Mouse (Mus musculus): ENCODE results near the gene Dock9. TPM values are rescaled to one million over a fixed set of nuclear protein-coding genes. Genes with fewer than 3 reads are reported as not detected.

Dock9 gene
- polyA plus RNA-seq, 1 experiment from 2014 or later, result 5.1 TPM

DNA sequence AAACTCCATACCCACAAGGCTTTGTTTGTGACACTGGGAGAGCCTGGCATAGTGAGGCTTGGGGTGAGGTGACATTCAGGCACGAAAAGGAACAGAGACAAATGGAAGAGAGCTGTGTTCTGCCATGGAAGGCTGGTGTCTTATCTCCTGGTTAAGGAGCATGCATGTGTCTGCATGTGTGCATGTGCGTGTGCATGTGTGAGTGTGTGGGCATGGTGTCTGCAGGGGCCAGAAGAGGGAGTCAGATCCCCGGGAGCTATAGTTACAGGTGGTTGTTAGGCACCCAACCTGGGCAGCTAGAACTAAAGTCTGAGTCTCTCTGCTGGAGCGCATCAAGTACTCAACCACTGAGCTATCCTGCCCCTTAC is 83.8 kb downstream of the Dock9 start:
- no peak overlapping the region for H3K4me3 ChIP-seq (replicated peaks)
- ATAC-seq (ENCODE audit: insufficient number of reproducible peaks, insufficient read depth, low FRiP score, low TSS enrichment, low read depth), result no peak
- peaks cover 35% of the 10 kb centered on the region for H3K4me1 ChIP-seq (replicated peaks)
- no peaks in the 10 kb centered on the region for H3K36me3 ChIP-seq
- WGBS, result 57% methylated on average over 4 of the region's 4 CpGs
- peak overlapping the region; percentile 4; the same call in 1 of the 2 replicates for H3K27ac ChIP-seq
- H3K27me3 ChIP-seq, result peaks cover 19% of the 10 kb centered on the region
- no peaks in the 10 kb centered on the region for H3K9me3 ChIP-seq
- H3K4me2 ChIP-seq, result no peak overlapping the region; the same call in 1 of the 2 replicates
- H3K9ac ChIP-seq (replicated peaks), result no peak overlapping the region

DNA sequence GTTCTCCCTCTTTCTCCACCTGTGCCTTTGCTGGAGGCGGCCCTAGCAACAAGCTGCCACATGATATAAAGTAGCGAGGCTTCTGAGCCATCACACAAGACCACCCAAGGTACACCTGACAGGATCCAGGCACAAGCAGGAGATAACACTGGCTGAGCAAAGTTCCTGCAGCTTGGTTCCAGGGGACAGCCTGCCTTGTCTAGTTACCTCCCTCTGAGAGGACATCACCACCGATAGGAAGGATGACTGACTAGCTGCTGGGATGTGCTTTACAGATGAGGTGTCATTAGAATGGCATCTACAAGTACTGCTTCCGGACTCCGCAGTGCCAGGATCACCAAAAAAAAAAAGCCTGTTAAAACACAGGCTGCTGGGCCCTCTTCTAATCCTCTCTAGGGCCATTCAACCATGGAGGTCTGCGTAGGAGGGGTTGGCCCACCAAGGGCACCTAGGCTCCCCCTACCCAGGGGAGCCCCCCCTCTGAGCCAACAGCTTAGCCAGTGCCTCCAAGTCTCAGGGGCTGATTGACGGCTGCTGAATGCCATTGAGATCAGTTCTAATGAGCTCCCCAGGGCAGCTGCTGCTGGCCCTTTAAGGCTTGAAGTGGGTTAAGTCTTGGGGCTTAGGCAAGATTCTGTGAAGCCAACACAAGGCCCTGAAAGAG is 84.3 kb downstream of the Dock9 start:
- Histone ChIP-seq H3K36me3 (no peaks in the 10 kb centered on the region), H3K4me3 (replicated peaks) (no peak overlapping the region), H3K9me3 (no peaks in the 10 kb centered on the region), H3K9ac (replicated peaks) (no peak overlapping the region), H3K4me1 (replicated peaks) (peaks cover 35% of the 10 kb centered on the region), H3K27me3 (peaks cover 19% of the 10 kb centered on the region), H3K27ac (peak overlapping the region; percentile 69), H3K4me2 (peak overlapping the region; percentile 17; the same call in 1 of the 2 replicates)
- WGBS, result 9% methylated on average over 7 of the region's 7 CpGs
- peak; percentile 33; the same call in 1 of the 2 replicates for ATAC-seq (ENCODE audit: insufficient number of reproducible peaks, insufficient read depth, low FRiP score, low TSS enrichment, low read depth)

DNA sequence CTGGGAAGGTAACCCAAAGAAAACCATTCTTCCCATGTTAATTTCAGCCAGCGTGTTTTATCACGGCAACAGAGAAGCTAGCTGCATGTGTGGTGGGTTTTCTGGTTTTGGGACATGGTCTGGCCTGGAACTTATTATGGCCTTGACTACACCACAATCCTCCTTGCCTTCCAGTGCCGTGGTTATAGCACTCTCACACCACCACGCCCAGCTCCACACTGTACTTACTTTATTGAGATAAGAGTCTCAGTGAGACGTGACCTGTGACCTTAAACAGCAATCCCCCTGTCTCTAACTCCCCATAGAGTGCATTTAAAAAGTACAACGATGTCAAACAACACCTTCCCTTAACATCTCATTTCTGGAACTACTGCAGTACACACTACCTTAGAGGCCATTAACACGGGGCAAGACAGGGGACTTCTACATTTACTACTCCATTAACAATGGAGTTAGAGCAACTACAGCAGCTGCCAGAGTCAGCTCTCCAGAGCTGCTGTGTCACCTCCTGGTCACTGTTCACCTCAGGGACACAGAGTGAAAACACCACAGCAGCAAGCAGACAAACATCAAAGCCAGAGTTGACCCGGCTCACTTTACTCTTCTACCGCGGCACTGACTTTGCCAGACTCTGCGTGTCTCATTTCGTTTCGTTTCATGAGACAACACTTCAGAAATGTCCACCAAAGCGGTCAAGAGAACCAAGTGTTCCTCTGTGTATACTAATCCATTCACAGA is 86.4 kb downstream of the Dock9 start:
- Histone ChIP-seq H3K9me3 (no peaks in the 10 kb centered on the region), H3K4me1 (replicated peaks) (peaks cover 41% of the 10 kb centered on the region), H3K27me3 (peaks cover 23% of the 10 kb centered on the region), H3K36me3 (no peaks in the 10 kb centered on the region), H3K4me2 (no peak overlapping the region), H3K9ac (replicated peaks) (no peak overlapping the region), H3K27ac (no peak overlapping the region), H3K4me3 (replicated peaks) (no peak overlapping the region)
- ATAC-seq (ENCODE audit: insufficient number of reproducible peaks, insufficient read depth, low FRiP score, low TSS enrichment, low read depth), result no peak
- WGBS, result 35% methylated on average over 14 of the region's 14 CpGs

DNA sequence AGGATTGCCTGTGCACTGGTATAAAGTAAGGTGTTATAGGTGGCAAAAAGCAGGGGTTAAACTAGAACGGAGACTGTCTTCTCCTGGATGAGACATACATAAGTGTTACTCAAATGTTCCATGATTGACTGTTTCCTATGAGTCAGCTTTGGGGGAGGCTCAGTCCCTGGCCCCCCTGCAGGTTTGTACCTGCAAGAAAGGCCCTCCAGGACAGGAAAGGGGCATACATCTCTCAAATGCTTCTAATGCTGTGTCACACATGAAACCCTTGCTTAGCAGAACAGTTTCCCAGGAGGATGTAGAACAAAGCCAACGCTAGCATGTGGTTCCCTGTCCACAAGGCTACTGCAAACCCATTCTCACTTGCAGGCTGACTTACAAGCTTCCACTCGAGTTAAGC is 87.5 kb downstream of the Dock9 start:
- Histone ChIP-seq H3K27ac (no peak overlapping the region), H3K4me2 (no peak overlapping the region), H3K4me1 (replicated peaks) (peaks cover 42% of the 10 kb centered on the region), H3K9ac (replicated peaks) (no peak overlapping the region), H3K4me3 (replicated peaks) (no peak overlapping the region), H3K9me3 (no peaks in the 10 kb centered on the region), H3K36me3 (no peaks in the 10 kb centered on the region), H3K27me3 (peaks cover 30% of the 10 kb centered on the region)
- WGBS, result 72% methylated on average over 3 of the region's 3 CpGs
- no peak for ATAC-seq (ENCODE audit: insufficient number of reproducible peaks, insufficient read depth, low FRiP score, low TSS enrichment, low read depth)

- no peak overlapping the region for H3K4me3 ChIP-seq (replicated peaks)
- no peak overlapping the region for H3K4me2 ChIP-seq
- ATAC-seq (ENCODE audit: insufficient number of reproducible peaks, insufficient read depth, low FRiP score, low TSS enrichment, low read depth), result no peak
- H3K4me1 ChIP-seq (replicated peaks), result peaks cover 33% of the 10 kb centered on the region
- no peak overlapping the region for H3K9ac ChIP-seq (replicated peaks)
- no peaks in the 10 kb centered on the region for H3K9me3 ChIP-seq
- peaks cover 33% of the 10 kb centered on the region for H3K27me3 ChIP-seq
- WGBS, result 53% methylated on average over 2 of the region's 2 CpGs
- H3K27ac ChIP-seq, result no peak overlapping the region
- H3K36me3 ChIP-seq, result no peaks in the 10 kb centered on the region
Measured at GRCm38 (mm10) chr14:121708244-121708643, 89.4 kb downstream of the Dock9 start.

DNA sequence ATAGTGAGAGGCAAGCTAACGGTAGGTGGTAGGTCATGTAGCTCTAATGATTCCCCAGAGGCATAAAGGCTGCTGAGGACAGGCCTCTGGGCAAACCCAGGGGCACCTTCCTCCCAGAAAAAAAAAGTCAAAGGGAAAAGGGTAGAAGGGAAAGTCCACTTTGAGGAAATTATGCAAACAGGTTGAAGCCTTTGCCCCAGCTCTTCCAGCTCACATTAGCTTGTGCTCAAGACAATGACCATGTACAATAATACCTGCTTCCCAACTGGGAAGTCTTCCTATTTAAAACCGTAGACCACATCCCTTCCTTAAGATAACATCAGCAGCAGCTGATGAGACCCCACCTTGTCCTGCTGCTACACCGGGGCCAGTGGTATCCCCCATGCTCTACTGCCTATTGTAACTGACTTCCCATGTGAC is 91.1 kb downstream of the Dock9 start:
- H3K27me3 ChIP-seq, result peaks cover 36% of the 10 kb centered on the region
- no peak for ATAC-seq (ENCODE audit: insufficient number of reproducible peaks, insufficient read depth, low FRiP score, low TSS enrichment, low read depth)
- H3K4me3 ChIP-seq (replicated peaks), result no peak overlapping the region
- H3K4me2 ChIP-seq, result no peak overlapping the region
- no peak overlapping the region for H3K27ac ChIP-seq
- WGBS, result 53% methylated on average over 3 of the region's 3 CpGs
- H3K4me1 ChIP-seq (replicated peaks), result peaks cover 31% of the 10 kb centered on the region
- H3K9me3 ChIP-seq, result no peaks in the 10 kb centered on the region
- no peak overlapping the region for H3K9ac ChIP-seq (replicated peaks)
- no peaks in the 10 kb centered on the region for H3K36me3 ChIP-seq

DNA sequence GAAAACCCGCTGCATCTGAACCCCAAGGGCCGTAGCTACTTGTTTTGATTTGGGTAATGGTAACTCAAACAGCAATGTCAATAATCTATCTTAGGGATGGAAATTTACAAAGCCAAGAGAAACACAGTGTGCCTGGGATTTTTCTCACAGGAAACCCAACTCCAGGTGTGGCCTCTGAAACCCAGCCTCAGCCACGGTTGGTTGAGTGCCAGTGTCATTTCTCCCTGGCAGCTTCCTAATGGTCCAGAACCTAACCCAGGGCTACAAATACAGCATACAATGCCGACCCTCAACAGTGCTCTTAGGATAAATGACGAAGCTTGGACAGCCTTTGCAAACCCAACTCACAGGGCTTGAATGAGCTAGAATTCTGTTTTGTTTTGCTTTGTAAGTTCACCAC is 92.0 kb downstream of the Dock9 start:
- no peaks in the 10 kb centered on the region for H3K36me3 ChIP-seq
- H3K4me3 ChIP-seq (replicated peaks), result no peak overlapping the region
- H3K4me2 ChIP-seq, result no peak overlapping the region
- 71% methylated on average over 5 of the region's 5 CpGs for WGBS
- H3K9me3 ChIP-seq, result no peaks in the 10 kb centered on the region
- H3K27ac ChIP-seq, result no peak overlapping the region
- peaks cover 33% of the 10 kb centered on the region for H3K27me3 ChIP-seq
- H3K4me1 ChIP-seq (replicated peaks), result peaks cover 26% of the 10 kb centered on the region
- ATAC-seq (ENCODE audit: insufficient number of reproducible peaks, insufficient read depth, low FRiP score, low TSS enrichment, low read depth), result no peak
- H3K9ac ChIP-seq (replicated peaks), result no peak overlapping the region

- Histone ChIP-seq H3K9ac (replicated peaks) (no peak overlapping the region), H3K4me2 (no peak overlapping the region), H3K4me3 (replicated peaks) (no peak overlapping the region), H3K36me3 (no peaks in the 10 kb centered on the region), H3K27me3 (peaks cover 13% of the 10 kb centered on the region; the same call in 1 of the 2 replicates), H3K27ac (no peak overlapping the region), H3K9me3 (no peaks in the 10 kb centered on the region), H3K4me1 (replicated peaks) (peaks cover 39% of the 10 kb centered on the region)
- 43% methylated on average over 4 of the region's 4 CpGs for WGBS
- ATAC-seq (ENCODE audit: insufficient number of reproducible peaks, insufficient read depth, low FRiP score, low TSS enrichment, low read depth), result no peak
Measured at GRCm38 (mm10) chr14:121702534-121702933, 95.1 kb downstream of the Dock9 start.

- Histone ChIP-seq H3K4me3 (replicated peaks) (no peak overlapping the region), H3K27ac (no peak overlapping the region), H3K27me3 (peaks cover 7% of the 10 kb centered on the region; the same call in 1 of the 2 replicates), H3K4me2 (no peak overlapping the region), H3K4me1 (replicated peaks) (peaks cover 51% of the 10 kb centered on the region), H3K36me3 (no peaks in the 10 kb centered on the region), H3K9me3 (no peaks in the 10 kb centered on the region), H3K9ac (replicated peaks) (no peak overlapping the region)
- no peak for ATAC-seq (ENCODE audit: insufficient number of reproducible peaks, insufficient read depth, low FRiP score, low TSS enrichment, low read depth)
- 56% methylated on average over 1 of the region's 1 CpGs for WGBS
Measured at GRCm38 (mm10) chr14:121700013-121700412, 97.6 kb downstream of the Dock9 start.

DNA sequence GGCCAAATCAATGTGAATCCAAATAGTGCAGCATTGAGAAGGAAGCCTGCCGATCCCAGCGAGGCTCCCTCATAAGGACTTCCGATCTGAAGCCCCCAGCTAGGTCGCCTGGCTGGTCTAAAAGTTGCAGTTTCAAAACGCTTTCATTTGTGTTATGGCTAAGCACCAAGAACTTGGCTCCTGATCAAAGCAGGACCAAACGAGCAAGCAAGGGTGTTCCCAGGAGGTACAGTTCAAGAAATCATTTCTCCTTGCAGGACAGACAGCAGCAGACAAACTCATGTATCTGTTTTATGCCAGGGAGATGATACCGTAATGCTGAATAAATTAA is 99.1 kb downstream of the Dock9 start:
- Histone ChIP-seq H3K36me3 (no peaks in the 10 kb centered on the region), H3K4me2 (peak overlapping the region; percentile 56), H3K9ac (replicated peaks) (0 out of 2 replicates have a peak overlapping the region, but pooled peaks have one; percentile 47), H3K9me3 (no peaks in the 10 kb centered on the region), H3K27ac (peak overlapping the region; percentile 73; the same call in 1 of the 2 replicates), H3K4me3 (replicated peaks) (peak overlapping the region; percentile 34), H3K27me3 (peaks cover 12% of the 10 kb centered on the region), H3K4me1 (replicated peaks) (peaks cover 51% of the 10 kb centered on the region)
- WGBS, result 35% methylated on average over 7 of the region's 7 CpGs
- no peak for ATAC-seq (ENCODE audit: insufficient number of reproducible peaks, insufficient read depth, low FRiP score, low TSS enrichment, low read depth)

DNA sequence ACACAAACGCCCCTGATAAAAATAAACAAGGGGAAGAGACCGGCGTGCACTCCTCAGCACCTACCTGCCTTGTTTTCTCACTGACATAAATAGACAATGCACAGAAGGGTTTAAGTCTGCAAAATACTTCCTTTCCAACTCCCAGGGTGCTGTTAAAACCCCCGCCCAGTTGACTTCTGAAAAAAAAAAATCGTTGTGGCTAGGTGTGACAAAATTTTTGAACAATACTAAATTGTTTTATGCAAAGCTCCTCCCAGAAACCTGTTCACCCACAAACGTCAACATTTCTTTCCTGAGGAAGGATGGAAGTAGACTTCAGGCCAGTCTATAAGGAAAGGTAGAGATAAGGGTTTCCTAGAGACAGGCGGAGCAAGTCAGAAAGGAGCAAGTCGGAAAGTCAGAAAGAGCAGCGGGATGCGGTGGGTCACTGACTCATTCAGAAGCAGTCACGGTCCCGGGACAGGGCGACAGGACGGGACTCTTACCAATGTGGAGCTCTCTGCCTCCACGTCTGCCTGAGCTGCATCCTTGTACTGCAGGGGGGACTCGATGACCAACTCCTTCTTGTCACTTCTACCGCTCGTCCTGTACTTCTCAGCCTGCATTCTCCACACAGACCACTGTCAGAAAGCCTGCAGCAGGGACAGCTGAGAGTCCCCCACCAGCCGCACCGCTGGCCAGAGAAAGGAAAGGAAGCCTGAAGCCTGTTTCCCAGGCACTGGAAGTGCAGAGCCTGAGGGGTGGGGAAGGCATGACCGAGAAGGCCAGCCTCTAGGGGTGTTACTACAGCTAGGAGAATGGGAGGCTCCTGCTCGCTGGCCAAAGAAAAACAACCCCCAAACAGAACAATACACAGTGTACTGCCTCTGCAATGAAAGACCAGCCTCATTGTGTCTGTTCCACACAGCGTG is 99.7 kb downstream of the Dock9 start:
- Histone ChIP-seq H3K4me3 (replicated peaks) (peak overlapping the region; percentile 34), H3K36me3 (no peaks in the 10 kb centered on the region), H3K9me3 (no peaks in the 10 kb centered on the region), H3K9ac (replicated peaks) (peak overlapping the region; percentile 47; the same call in 1 of the 2 replicates), H3K4me1 (replicated peaks) (peaks cover 46% of the 10 kb centered on the region), H3K4me2 (peak overlapping the region; percentile 56), H3K27me3 (peaks cover 12% of the 10 kb centered on the region), H3K27ac (peak overlapping the region; percentile 73)
- no peak for ATAC-seq (ENCODE audit: insufficient number of reproducible peaks, insufficient read depth, low FRiP score, low TSS enrichment, low read depth)
- WGBS, result 13% methylated on average over 23 of the region's 23 CpGs

Data from limb, embryonic 12.5 days (tissue).